Mouse (Mus musculus): Measurements from ENCODE around the gene Fbxo47. TPM values are rescaled to one million over a fixed set of nuclear protein-coding genes. Genes with fewer than 3 reads are reported as not detected.

Fbxo47 gene
- polyA plus RNA-seq, 1 experiment from 2014 or later, result 0.26 TPM

DNA sequence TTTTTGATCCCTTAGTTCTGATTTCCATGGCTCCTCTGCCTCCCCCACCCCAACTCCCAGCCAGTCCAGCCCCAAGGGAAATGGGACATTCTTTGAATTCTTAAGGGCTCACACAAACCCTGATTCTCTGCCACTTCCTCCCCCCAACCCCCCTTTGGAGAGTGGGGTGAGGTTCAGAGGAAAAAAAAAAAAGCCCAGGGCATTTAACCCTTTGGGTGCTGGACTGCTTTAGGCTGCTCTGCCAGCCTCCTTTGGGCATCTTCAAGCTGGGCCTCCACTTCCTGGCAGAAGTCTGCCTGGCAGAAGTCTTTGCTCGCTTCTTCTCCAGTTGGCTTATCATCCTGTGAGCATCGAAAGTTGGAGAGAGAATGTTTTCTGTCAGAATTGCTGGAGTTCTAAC is 75.9 kb downstream of the Fbxo47 start:
- H3K9me3 ChIP-seq (ENCODE audit: control insufficient read depth, low read length), result no peaks in the 10 kb centered on the region
- H3K4me2 ChIP-seq (ENCODE audit: low read depth, low read length), result 0 out of 2 replicates have a peak overlapping the region, but pooled peaks have one; percentile 9
- peak overlapping the region; percentile 73 for H3K27ac ChIP-seq (ENCODE audit: low read length)
- H3K36me3 ChIP-seq (ENCODE audit: control insufficient read depth, insufficient read depth, low read length), result peaks cover 3% of the 10 kb centered on the region; the same call in 1 of the 2 replicates
- no peak overlapping the region for H3K4me3 ChIP-seq (ENCODE audit: low read length)
- H3K27me3 ChIP-seq (replicated peaks; ENCODE audit: control insufficient read depth, insufficient read depth, low read length), result no peaks in the 10 kb centered on the region
- 47% methylated on average over 2 of the region's 2 CpGs for WGBS
- H3K9ac ChIP-seq (ENCODE audit: low read depth, low read length), result peak overlapping the region; percentile 20
- no peak for ATAC-seq
- H3K4me1 ChIP-seq (ENCODE audit: control insufficient read depth, insufficient read depth, low read length), result peaks cover 90% of the 10 kb centered on the region

DNA sequence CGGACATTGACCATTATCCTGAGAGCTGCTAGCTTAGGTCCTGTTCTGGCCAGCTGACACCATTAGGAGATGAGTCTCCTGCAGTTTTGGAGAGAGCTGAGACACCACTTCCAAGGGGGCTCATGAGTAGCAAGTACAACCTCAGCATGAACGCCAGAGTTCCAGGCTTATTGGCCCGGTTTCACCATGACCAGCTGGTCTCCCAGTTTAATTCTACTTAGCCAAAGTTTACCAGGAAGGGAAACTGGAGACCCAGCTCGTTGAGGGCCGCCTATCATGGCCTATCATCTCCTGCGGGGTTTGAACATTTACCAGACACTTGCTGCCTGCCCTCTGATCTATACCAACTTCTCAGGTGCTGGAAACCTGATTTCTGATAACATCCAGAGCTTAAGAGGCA is 76.3 kb downstream of the Fbxo47 start:
- Histone ChIP-seq H3K36me3 (ENCODE audit: control insufficient read depth, insufficient read depth, low read length) (peaks cover 3% of the 10 kb centered on the region; the same call in 1 of the 2 replicates), H3K27ac (ENCODE audit: low read length) (peak overlapping the region; percentile 73), H3K4me1 (ENCODE audit: control insufficient read depth, insufficient read depth, low read length) (peaks cover 89% of the 10 kb centered on the region), H3K4me3 (ENCODE audit: low read length) (no peak overlapping the region), H3K27me3 (replicated peaks; ENCODE audit: control insufficient read depth, insufficient read depth, low read length) (no peaks in the 10 kb centered on the region), H3K9me3 (ENCODE audit: control insufficient read depth, low read length) (no peaks in the 10 kb centered on the region), H3K4me2 (ENCODE audit: low read depth, low read length) (0 out of 2 replicates have a peak overlapping the region, but pooled peaks have one; percentile 9), H3K9ac (ENCODE audit: low read depth, low read length) (peak overlapping the region; percentile 20; the same call in 1 of the 2 replicates)
- 16% methylated on average over 6 of the region's 6 CpGs for WGBS
- no peak for ATAC-seq

DNA sequence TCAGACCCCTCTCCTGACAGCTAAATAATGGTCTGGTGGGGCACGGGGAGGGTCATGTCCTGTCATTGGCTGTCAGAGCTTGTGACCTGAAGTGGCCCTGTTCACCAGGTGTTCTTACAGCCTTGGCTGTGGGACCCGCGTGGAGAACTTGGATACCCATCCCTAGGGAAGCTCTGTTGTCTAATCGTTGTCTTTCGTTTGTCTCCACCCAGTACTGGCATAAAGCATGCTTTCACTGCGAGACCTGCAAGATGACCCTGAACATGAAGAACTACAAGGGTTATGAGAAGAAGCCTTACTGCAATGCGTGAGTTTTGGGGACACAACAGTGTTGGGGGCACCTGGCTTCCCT is 77.4 kb downstream of the Fbxo47 start:
- Histone ChIP-seq H3K36me3 (ENCODE audit: control insufficient read depth, insufficient read depth, low read length) (peaks cover 3% of the 10 kb centered on the region; the same call in 1 of the 2 replicates), H3K9me3 (ENCODE audit: control insufficient read depth, low read length) (no peaks in the 10 kb centered on the region), H3K27me3 (replicated peaks; ENCODE audit: control insufficient read depth, insufficient read depth, low read length) (no peaks in the 10 kb centered on the region), H3K4me3 (ENCODE audit: low read length) (no peak overlapping the region), H3K9ac (ENCODE audit: low read depth, low read length) (peak overlapping the region; percentile 52; the same call in 1 of the 2 replicates), H3K27ac (ENCODE audit: low read length) (peak overlapping the region; percentile 91; the same call in 1 of the 2 replicates), H3K4me1 (ENCODE audit: control insufficient read depth, insufficient read depth, low read length) (peaks cover 93% of the 10 kb centered on the region), H3K4me2 (ENCODE audit: low read depth, low read length) (no peak overlapping the region)
- 63% methylated on average over 7 of the region's 7 CpGs for WGBS
- ATAC-seq, result no peak

DNA sequence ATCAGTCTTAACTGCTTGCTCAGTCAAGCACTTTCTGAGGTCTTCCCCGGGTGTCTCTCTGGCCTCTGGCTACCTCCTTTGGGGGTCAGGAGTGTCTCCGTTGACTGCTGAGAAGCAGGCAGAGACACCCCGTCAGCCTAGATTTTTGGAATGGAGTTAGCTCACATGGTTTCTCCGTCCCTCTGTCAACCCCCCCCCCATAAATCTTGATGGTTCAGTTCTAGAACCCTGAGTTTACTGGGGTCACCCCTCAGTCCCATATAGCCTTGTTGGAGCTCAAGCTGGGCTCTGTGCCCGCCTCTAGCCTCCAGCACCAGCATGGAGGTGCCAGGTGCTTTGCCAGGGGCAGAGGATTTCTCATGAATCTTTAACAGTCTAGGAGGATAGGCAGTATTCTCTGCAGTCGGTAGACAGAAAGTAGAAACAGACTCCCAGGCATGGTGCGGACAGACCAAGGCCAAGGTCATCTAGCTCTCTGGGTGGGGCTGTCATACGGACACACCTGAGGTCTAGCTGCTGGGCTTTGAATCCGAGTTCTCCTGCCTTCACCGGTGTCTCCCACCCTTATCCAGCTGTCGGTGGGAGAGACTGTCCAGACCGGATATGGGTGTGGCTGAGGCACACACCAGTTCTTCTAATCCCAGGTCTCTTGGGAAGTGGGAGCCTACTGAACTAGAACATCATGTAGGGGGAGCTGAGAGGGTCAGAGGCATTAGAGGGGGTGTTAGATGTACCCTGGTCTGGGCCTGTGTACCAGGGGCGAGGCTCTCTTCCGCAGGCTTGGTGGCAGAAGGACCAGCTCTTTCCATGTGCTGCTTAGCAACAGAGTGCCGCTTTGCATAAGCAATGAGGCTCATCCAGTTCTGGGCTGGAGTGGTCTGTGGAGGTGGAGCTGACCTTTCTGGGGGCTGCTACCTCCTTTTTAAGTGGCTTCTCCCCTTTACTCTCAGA is 78.0 kb downstream of the Fbxo47 start:
- peak overlapping the region; percentile 52 for H3K9ac ChIP-seq (ENCODE audit: low read depth, low read length)
- no peaks in the 10 kb centered on the region for H3K9me3 ChIP-seq (ENCODE audit: control insufficient read depth, low read length)
- peak overlapping the region; percentile 91 for H3K27ac ChIP-seq (ENCODE audit: low read length)
- H3K36me3 ChIP-seq (ENCODE audit: control insufficient read depth, insufficient read depth, low read length), result peaks cover 3% of the 10 kb centered on the region; the same call in 1 of the 2 replicates
- no peak for ATAC-seq
- H3K4me1 ChIP-seq (ENCODE audit: control insufficient read depth, insufficient read depth, low read length), result peaks cover 94% of the 10 kb centered on the region
- H3K4me3 ChIP-seq (ENCODE audit: low read length), result peak overlapping the region; percentile 13
- H3K4me2 ChIP-seq (ENCODE audit: low read depth, low read length), result peak overlapping the region; percentile 38
- WGBS, result 19% methylated on average over 15 of the region's 15 CpGs
- no peaks in the 10 kb centered on the region for H3K27me3 ChIP-seq (replicated peaks; ENCODE audit: control insufficient read depth, insufficient read depth, low read length)

DNA sequence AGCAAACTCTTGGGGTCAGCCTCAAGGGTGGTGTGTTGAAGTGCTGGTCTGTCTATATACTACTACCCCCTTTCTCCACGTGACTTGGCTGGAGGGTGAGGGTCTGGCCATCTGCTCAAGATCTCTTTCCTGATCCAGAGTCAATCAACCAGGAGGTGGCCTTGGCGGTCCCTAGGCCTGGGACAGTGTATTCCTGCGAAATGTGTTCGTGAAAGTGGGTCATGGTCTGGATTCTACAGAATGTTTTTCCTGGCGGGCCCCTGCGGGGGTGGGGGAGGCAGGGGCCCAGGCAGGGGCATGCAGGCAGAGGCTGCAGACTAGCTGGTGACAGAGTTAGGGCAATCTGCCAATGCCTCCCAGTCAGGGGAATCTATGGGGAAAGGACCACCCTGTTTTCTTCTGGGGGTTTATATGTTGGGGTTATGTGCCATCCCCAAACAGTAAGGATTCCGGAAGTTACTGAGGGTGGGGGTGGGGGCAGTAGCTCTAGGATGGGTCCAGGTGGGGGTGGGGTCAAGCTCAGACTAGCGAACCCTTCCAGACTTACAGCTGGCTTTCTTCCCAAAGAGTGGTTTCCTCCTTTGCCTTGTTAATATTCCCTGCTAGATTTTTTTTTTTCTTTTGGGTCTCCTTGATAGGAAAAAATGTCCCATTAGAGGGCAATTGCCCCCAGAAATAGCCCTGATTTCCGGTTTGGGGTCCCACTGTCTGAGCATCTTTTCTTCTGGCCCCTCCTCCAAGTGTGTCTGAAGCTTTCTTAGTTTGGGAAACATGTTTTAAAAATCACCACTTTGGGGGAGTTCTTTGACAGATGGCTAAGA is 78.9 kb downstream of the Fbxo47 start:
- H3K4me3 ChIP-seq (ENCODE audit: low read length), result peak overlapping the region; percentile 19
- 23% methylated on average over 9 of the region's 9 CpGs for WGBS
- ATAC-seq, result no peak
- H3K27ac ChIP-seq (ENCODE audit: low read length), result peak overlapping the region; percentile 91
- no peaks in the 10 kb centered on the region for H3K9me3 ChIP-seq (ENCODE audit: control insufficient read depth, low read length)
- no peaks in the 10 kb centered on the region for H3K27me3 ChIP-seq (replicated peaks; ENCODE audit: control insufficient read depth, insufficient read depth, low read length)
- peak overlapping the region; percentile 52 for H3K9ac ChIP-seq (ENCODE audit: low read depth, low read length)
- H3K4me1 ChIP-seq (ENCODE audit: control insufficient read depth, insufficient read depth, low read length), result peaks cover 87% of the 10 kb centered on the region
- peak overlapping the region; percentile 38 for H3K4me2 ChIP-seq (ENCODE audit: low read depth, low read length)
- peaks cover 3% of the 10 kb centered on the region; the same call in 1 of the 2 replicates for H3K36me3 ChIP-seq (ENCODE audit: control insufficient read depth, insufficient read depth, low read length)

DNA sequence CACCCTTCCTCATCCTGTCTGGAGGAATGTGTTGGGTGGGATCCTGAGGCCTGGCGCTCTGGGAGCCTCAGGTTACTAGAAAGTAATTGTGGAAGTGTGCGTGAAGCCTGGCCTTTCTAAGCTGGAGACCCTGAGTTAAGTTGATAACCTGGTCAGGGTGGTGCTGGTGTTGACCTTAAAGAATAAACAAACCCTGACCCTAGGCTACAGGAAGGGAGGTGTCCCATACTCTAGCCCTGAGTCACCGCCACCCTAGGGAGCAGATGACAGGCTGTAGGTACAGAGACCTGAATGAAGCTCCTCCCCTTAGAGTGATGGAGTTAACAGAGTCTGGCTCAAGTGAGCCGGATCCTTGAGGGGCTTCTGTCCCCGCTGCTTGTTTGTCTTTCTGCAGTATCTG is 80.1 kb downstream of the Fbxo47 start:
- no peak overlapping the region for H3K9ac ChIP-seq (ENCODE audit: low read depth, low read length)
- 54% methylated on average over 5 of the region's 5 CpGs for WGBS

More for the DNA sequence above, 80.1 kb downstream of the Fbxo47 start:
- Histone ChIP-seq H3K4me2 (ENCODE audit: low read depth, low read length) (0 out of 2 replicates have a peak overlapping the region, but pooled peaks have one; percentile 1), H3K4me3 (ENCODE audit: low read length) (no peak overlapping the region), H3K27me3 (replicated peaks; ENCODE audit: control insufficient read depth, insufficient read depth, low read length) (no peaks in the 10 kb centered on the region), H3K4me1 (ENCODE audit: control insufficient read depth, insufficient read depth, low read length) (peaks cover 75% of the 10 kb centered on the region), H3K36me3 (ENCODE audit: control insufficient read depth, insufficient read depth, low read length) (no peaks in the 10 kb centered on the region), H3K9me3 (ENCODE audit: control insufficient read depth, low read length) (no peaks in the 10 kb centered on the region), H3K27ac (ENCODE audit: low read length) (peak overlapping the region; percentile 91; the same call in 1 of the 2 replicates)
- no peak for ATAC-seq

Other genes with a start within 250 kb of the Fbxo47 start
- 2.2 and 2.6 TPM in 2 replicates for gene Mllt6, start 220.7 kb downstream of the Fbxo47 start, polyA plus RNA-seq (2015; fragmentation: Nextera tagmentation; extraction: Ambion mirVana)
- gene Cisd3, start 198.3 kb downstream of the Fbxo47 start, polyA plus RNA-seq (2015; fragmentation: Nextera tagmentation; extraction: Ambion mirVana), result 120 and 135 TPM in 2 replicates
- 11.9 and 12.1 TPM in 2 replicates for gene Pcgf2, start 183.7 kb downstream of the Fbxo47 start, polyA plus RNA-seq (2015; fragmentation: Nextera tagmentation; extraction: Ambion mirVana)
- 419 and 429 TPM in 2 replicates for gene Psmb3, start 180.8 kb downstream of the Fbxo47 start, polyA plus RNA-seq (2015; fragmentation: Nextera tagmentation; extraction: Ambion mirVana)
- gene Pip4k2b, start 139.4 kb downstream of the Fbxo47 start, polyA plus RNA-seq (2015; fragmentation: Nextera tagmentation; extraction: Ambion mirVana), result 0.71 and 0.86 TPM in 2 replicates
- gene Cwc25, start 117.6 kb downstream of the Fbxo47 start, polyA plus RNA-seq (2015; fragmentation: Nextera tagmentation; extraction: Ambion mirVana), result 11.1 and 11.9 TPM in 2 replicates
- gene 1700001P01Rik, start 108.2 kb downstream of the Fbxo47 start, polyA plus RNA-seq (2015; fragmentation: Nextera tagmentation; extraction: Ambion mirVana), result not detected in 2 replicates
- gene Rpl23, start 101.7 kb downstream of the Fbxo47 start, polyA plus RNA-seq (2015; fragmentation: Nextera tagmentation; extraction: Ambion mirVana), result 466 and 491 TPM in 2 replicates
- gene Lasp1, start 85.2 kb downstream of the Fbxo47 start, polyA plus RNA-seq (2015; fragmentation: Nextera tagmentation; extraction: Ambion mirVana), result 141 and 148 TPM in 2 replicates
- 4.1 TPM in 2 replicates for gene B230217C12Rik, start 43.4 kb downstream of the Fbxo47 start, polyA plus RNA-seq (2015; fragmentation: Nextera tagmentation; extraction: Ambion mirVana)
- 0.34 and 0.65 TPM in 2 replicates for gene Plxdc1, start 102.3 kb upstream of the Fbxo47 start, polyA plus RNA-seq (2015; fragmentation: Nextera tagmentation; extraction: Ambion mirVana)
- gene Arl5c, start 112.0 kb upstream of the Fbxo47 start, polyA plus RNA-seq (2015; fragmentation: Nextera tagmentation; extraction: Ambion mirVana), result 9.0 and 9.9 TPM in 2 replicates
- gene Cacnb1, start 138.9 kb upstream of the Fbxo47 start, polyA plus RNA-seq (2015; fragmentation: Nextera tagmentation; extraction: Ambion mirVana), result 5.1 TPM in 2 replicates
- 990 and 1,058 TPM in 2 replicates for gene Rpl19, start 142.6 kb upstream of the Fbxo47 start, polyA plus RNA-seq (2015; fragmentation: Nextera tagmentation; extraction: Ambion mirVana)
- gene Stac2, start 169.3 kb upstream of the Fbxo47 start, polyA plus RNA-seq (2015; fragmentation: Nextera tagmentation; extraction: Ambion mirVana), result 0.29 TPM in 2 replicates